Mouse (Mus musculus): ENCODE data around the gene Rnf157.
"Not testable (repeated sequence)": the region's sequence is repeated elsewhere in the genome, so short reads cannot be mapped to it uniquely, and the experiment has no call there.

GRCm38 (mm10) chr11:116383070-116383469 is 29.8 kb downstream of the Rnf157 start:
- TF ChIP-seq CTCF, POLR2A (IDR thresholded peaks at IDR 0.05; ENCODE audit: insufficient read depth, low read depth, low read length): not testable (repeated sequence)

Data from olfactory bulb, adult 2 months (tissue).